Mouse (Mus musculus): ENCODE data around the gene Padi4. TPM values are rescaled to one million over a fixed set of nuclear protein-coding genes. Genes with fewer than 3 reads are reported as not detected.

Padi4 gene
- polyA plus RNA-seq, 1 experiment from 2014 or later: 0.08 TPM

DNA sequence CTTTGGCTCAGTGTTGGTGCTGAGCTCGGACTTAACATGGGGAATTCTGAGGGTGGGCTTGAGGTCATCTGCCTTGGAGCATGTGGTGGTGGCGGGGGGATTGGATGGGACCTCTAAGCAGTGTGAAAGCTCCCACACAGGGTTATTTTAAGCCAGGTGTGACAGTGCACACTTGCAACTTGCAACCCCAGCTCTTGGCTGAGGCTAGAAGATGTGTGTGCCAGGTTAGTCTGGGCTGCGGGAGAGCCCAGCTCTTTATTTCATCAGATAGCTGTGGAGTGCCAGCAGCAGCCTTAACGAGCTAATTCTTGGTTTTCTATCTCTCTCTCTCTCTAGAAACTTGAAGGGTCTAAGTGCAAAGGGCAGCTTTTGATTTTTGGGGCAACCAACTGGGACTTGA, 66.4 kb downstream of the Padi4 start:
- no peak overlapping the region for H3K27ac ChIP-seq
- no peaks in the 10 kb centered on the region for H3K9me3 ChIP-seq (replicated peaks)
- H3K4me3 ChIP-seq: no peak overlapping the region
- 87% methylated on average over 4 of the region's 4 CpGs for WGBS
- DNase-seq (ENCODE audit: low spot score): no peak
- H3K4me1 ChIP-seq: peaks cover 56% of the 10 kb centered on the region
- H3K36me3 ChIP-seq: peaks cover 97% of the 10 kb centered on the region
- H3K27me3 ChIP-seq (ENCODE audit: low read depth, poor library complexity, severe bottlenecking): no peaks in the 10 kb centered on the region

DNA sequence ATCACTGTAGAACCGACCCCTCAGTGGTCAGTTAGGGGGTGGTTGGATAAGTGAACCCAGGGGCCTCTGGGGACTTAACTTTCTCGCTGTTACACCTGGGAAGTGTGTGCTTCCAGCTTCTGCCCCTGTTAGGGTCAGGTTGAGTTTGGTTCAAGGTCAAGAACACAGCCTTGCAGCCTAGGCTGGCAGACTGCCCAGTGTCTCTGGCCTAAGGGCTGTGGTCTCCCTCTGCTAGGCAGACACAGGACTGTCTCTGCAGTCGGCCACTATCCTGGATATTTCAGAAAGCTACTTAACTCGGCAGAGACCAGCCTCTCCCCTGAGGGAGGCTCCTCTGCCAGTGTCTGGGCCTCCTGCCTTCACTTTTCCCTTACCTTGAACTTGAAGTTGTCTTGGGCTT, 69.9 kb downstream of the Padi4 start:
- peak overlapping the region; percentile 100 for H3K27ac ChIP-seq
- peaks cover 69% of the 10 kb centered on the region for H3K4me1 ChIP-seq
- H3K27me3 ChIP-seq (ENCODE audit: low read depth, poor library complexity, severe bottlenecking): peaks cover 7% of the 10 kb centered on the region
- 57% methylated on average over 4 of the region's 4 CpGs for WGBS
- no peaks in the 10 kb centered on the region for H3K9me3 ChIP-seq (replicated peaks)
- peak overlapping the region; percentile 80 for H3K4me3 ChIP-seq
- peaks cover 62% of the 10 kb centered on the region for H3K36me3 ChIP-seq
- no peak for DNase-seq (ENCODE audit: low spot score)

DNA sequence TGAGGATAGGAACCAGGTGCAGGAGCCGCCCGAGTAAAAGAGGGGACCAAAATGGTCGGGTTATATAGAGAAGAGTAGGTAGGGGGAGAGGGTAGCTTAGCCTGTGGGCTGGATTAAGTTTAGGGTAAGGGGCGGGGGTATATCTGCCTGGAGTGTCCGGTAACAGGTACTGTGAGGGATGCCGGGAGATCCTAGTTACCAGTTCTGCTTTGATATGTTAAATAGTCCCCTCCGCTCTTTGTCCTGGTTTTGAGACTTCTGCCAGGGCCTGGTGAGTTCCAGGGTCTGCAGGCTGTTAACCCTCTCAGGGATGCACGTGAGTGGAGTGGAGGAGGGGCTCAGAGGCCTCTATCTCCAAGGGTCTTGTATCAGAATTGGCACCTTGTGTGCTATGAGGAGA, 70.4 kb downstream of the Padi4 start:
- 9% methylated on average over 8 of the region's 8 CpGs for WGBS
- Histone ChIP-seq H3K4me3 (peak overlapping the region; percentile 80), H3K27ac (peak overlapping the region; percentile 100), H3K27me3 (ENCODE audit: low read depth, poor library complexity, severe bottlenecking) (peaks cover 12% of the 10 kb centered on the region), H3K4me1 (peaks cover 65% of the 10 kb centered on the region), H3K36me3 (peaks cover 57% of the 10 kb centered on the region), H3K9me3 (replicated peaks) (no peaks in the 10 kb centered on the region)
- DNase-seq (ENCODE audit: low spot score): peak; percentile 49

DNA sequence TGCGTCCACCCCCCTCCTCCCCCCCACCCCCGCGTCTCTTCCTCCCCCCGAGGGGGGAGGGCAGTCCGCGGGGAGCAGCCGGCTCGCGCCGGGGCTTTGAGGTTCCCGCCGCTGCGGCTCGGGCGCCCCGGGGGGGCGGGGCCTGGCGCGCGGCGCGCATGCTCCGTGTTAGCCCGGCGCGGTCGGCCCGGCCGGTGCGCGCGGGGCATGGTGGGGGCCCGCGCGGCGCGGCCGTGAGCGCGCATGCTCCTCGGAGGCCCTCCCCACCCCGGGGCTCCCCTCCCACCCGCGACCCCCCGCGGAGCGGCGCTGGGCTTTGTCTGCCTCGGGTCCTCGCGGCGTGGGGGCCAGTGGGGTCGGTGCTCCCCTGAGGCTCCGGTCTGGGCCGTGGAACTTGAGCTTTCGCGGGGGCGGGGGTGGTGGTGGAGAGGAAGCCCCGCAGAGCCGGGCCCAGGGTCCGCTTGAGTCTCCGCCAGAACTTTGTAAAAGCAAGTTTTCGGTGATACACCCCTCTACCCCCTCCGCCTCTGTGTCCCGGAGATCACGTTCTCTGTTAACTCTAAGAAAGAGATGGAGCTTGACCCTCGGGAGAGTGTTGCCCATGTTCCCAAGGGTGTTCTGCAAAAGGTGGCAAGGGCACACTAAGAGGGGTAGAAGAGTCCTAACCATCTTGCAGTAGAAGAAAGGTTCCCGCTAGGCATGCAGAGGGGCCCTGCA, 71.3 kb downstream of the Padi4 start:
- H3K27ac ChIP-seq: peak overlapping the region; percentile 100
- no peaks in the 10 kb centered on the region for H3K9me3 ChIP-seq (replicated peaks)
- peaks cover 21% of the 10 kb centered on the region for H3K27me3 ChIP-seq (ENCODE audit: low read depth, poor library complexity, severe bottlenecking)
- peak overlapping the region; percentile 80 for H3K4me3 ChIP-seq
- peaks cover 56% of the 10 kb centered on the region for H3K4me1 ChIP-seq
- under 1% methylated on average over 61 of the region's 68 CpGs for WGBS
- H3K36me3 ChIP-seq: peaks cover 48% of the 10 kb centered on the region
- DNase-seq (ENCODE audit: low spot score): peak; percentile 89

DNA sequence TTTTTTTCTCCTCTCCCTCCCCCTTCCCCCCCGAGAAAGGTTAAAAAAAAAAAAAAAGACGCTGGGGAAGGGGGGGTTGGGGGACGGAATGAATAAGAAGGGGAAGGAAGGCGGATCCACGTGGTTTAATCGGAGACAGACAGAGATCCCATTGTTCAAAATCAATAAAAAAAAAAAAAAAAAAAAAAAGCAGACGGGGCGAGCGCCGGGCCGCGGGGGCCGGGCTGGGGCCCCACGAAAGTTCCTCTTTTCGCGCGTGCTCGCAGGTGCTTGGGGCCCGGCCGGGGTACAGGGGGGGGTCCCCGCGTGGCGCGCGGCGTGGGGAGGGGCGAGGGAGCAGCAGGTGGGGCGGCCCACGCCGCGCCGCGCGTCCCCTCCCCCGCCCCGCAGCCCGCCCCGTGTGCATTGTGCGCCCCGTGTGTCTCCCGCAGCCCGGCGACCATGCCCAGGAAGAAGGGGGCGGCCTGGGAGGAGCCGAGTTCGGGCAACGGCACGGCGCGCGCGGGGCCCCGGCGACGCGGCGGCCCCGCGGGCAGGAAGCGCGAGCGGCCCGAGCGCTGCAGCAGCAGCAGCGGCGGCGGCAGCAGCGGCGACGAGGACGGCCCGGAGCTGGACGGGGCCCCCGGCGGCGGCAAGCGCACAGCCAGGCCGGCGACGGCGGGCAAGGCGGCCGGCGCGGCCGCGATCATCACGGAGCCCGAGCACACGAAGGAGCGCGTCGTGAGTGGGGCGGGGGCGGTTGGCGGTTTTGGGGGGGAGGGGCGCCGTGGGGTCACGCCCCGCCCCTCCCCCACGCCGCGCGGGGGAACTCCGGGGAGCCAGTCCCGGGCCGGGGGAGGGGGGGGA, 72.1 kb downstream of the Padi4 start:
- H3K9me3 ChIP-seq (replicated peaks): no peaks in the 10 kb centered on the region
- H3K27ac ChIP-seq: peak overlapping the region; percentile 100
- DNase-seq (ENCODE audit: low spot score): peak; percentile 65
- H3K27me3 ChIP-seq (ENCODE audit: low read depth, poor library complexity, severe bottlenecking): peaks cover 21% of the 10 kb centered on the region
- peaks cover 56% of the 10 kb centered on the region for H3K4me1 ChIP-seq
- H3K4me3 ChIP-seq: peak overlapping the region; percentile 80
- 9% methylated on average over 97 of the region's 107 CpGs for WGBS
- H3K36me3 ChIP-seq: peaks cover 40% of the 10 kb centered on the region

DNA sequence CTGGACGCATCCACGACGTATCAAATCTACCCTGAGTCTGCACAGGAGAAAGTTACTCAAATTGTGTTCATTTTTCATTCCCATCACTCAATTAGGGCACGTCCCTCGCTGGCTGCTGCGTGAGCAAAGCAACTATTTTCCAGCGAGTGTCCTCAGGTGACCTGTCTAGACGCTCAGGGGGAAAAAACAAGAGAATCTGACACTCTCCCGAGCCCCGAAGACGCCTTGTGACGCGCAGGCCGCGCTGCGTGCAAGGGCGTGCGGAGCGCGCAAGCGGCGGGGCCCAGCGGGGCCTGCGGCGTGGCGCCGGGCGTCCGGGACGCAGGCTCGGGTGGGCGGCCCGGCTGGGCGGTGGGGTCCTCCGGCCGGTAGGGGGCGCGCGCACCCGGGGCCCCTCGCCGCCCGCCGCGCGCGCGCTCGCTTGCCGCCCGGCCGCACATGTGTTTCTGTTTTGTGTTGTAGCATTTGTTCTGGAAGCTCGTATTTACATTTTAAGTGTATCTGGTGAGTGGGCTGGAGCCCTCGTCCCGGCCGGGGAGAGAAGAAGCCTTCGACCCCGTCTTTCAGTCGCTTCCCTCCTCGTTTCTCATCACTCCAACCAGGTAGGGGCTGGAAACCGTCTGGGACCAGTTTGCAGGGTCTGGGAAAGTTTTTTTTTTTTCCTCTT, 72.9 kb downstream of the Padi4 start:
- H3K27ac ChIP-seq: peak overlapping the region; percentile 100
- H3K9me3 ChIP-seq (replicated peaks): no peaks in the 10 kb centered on the region
- peak overlapping the region; percentile 80 for H3K4me3 ChIP-seq
- 2% methylated on average over 61 of the region's 61 CpGs for WGBS
- H3K36me3 ChIP-seq: peaks cover 32% of the 10 kb centered on the region
- DNase-seq (ENCODE audit: low spot score): peak; percentile 94
- H3K4me1 ChIP-seq: peaks cover 54% of the 10 kb centered on the region
- H3K27me3 ChIP-seq (ENCODE audit: low read depth, poor library complexity, severe bottlenecking): peaks cover 21% of the 10 kb centered on the region

DNA sequence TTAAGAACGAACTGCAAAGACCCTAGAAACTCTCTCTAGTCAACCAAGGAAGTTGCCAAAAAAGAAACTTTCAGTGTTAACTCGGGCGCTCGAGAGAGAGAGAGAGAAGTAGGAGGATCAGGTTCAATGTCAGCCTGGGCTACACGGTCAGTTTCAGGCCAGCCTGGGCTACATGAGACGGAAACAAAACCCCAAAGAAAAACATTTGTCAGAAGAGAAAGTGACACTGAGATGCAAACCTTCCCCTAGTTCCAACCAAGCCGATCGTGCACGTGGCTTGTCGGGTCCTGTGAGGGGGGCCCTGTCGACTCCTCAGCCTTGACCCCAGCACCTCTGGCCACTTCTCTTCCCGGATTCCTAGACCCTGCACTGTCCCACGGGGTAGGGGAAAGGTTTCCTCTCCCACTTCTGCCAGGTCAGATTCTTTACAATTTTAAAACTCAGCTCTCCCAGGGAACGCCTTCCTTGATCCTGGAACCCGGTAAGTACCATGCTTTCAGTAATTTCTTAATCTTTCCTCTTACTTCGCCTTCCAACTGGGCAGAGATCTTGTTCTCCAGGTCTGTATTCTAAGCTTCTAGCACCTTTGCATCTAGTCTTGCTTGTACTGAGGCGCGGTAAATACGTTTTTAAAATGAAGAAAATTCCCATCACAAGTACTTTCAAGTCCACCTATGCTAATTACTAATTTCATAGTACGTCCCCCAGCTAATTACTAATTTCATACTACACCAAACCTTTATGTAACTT, 73.6 kb downstream of the Padi4 start, which contains the start of gene Rcc2:
Gene Rcc2, plus strand, starts transcription at position 273 of the 750 bp plus-strand sequence.
- Histone ChIP-seq H3K4me1 (peaks cover 47% of the 10 kb centered on the region), H3K27me3 (ENCODE audit: low read depth, poor library complexity, severe bottlenecking) (peaks cover 21% of the 10 kb centered on the region), H3K36me3 (peaks cover 25% of the 10 kb centered on the region), H3K4me3 (peak within 1 kb of the TSS; percentile 80), H3K27ac (peak within 1 kb of the TSS; percentile 100), H3K9me3 (replicated peaks) (no peaks in the 10 kb centered on the region)
- WGBS: 5% methylated on average over 20 of the region's 20 CpGs
- DNase-seq (ENCODE audit: low spot score): peak; percentile 55

DNA sequence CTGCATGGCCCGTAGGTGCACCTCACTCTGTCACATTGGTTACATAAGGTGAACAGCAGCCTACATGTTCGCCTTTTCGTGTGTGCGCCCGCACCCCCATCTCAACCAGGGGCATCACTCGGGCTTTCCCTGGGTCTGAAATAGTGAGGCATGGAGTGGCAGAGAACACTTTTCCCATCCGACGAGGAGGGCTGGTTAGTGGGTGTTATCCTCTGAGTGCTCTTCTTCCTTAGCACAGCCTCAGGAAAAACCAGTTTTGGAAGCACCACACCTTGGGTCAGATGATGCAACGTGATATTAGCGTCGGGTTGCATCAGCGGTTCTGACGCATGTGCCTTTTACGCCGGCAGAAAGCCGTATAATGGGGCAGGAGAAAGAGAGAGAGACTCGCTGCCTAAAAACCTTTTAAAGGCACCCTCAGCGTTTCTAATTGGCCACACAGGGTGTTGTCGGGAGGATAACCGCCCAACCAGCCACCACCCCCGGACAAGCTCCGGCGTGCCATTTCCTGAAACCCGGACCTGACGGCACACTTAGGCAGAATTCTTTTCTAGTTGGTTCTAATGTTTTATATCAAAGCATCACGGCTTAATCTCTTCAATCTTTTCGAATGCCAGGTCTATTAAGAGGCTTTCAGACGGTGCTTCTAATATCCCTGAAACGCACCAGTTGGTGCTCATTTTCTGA, 74.5 kb downstream of the Padi4 start:
- 6% methylated on average over 29 of the region's 29 CpGs for WGBS
- Histone ChIP-seq H3K27me3 (ENCODE audit: low read depth, poor library complexity, severe bottlenecking) (peaks cover 21% of the 10 kb centered on the region), H3K4me1 (peaks cover 46% of the 10 kb centered on the region), H3K36me3 (peaks cover 16% of the 10 kb centered on the region), H3K9me3 (replicated peaks) (no peaks in the 10 kb centered on the region), H3K4me3 (peak overlapping the region; percentile 80), H3K27ac (peak overlapping the region; percentile 100)
- DNase-seq (ENCODE audit: low spot score): peak; percentile 67

Small RNA genes within 50 kb of the gene (microRNA-seq; reads per million reads assigned to microRNA genes)
- not detected for gene Gm25951

Other genes with a start within 250 kb of the Padi4 start
- 13.2 and 17.1 TPM in 2 replicates for gene Arhgef10l, start 108.2 kb downstream of the Padi4 start, polyA plus RNA-seq (2016; fragmentation: Nextera tagmentation; extraction: Ambion mirVana)
- 70.6 and 95.2 TPM in 2 replicates for gene Rcc2, start 73.7 kb downstream of the Padi4 start, polyA plus RNA-seq (2016; fragmentation: Nextera tagmentation; extraction: Ambion mirVana)
- not detected in 2 replicates for gene Padi6, start 31.6 kb downstream of the Padi4 start, polyA plus RNA-seq (2016; fragmentation: Nextera tagmentation; extraction: Ambion mirVana)
- 1.3 and 1.5 TPM in 2 replicates for gene Padi3, start 36.4 kb upstream of the Padi4 start, polyA plus RNA-seq (2016; fragmentation: Nextera tagmentation; extraction: Ambion mirVana)
- gene Padi1, start 71.5 kb upstream of the Padi4 start, polyA plus RNA-seq (2016; fragmentation: Nextera tagmentation; extraction: Ambion mirVana): 0.36 and 0.44 TPM in 2 replicates
- gene Padi2, start 132.1 kb upstream of the Padi4 start, polyA plus RNA-seq (2016; fragmentation: Nextera tagmentation; extraction: Ambion mirVana): 0.05 and 0.33 TPM in 2 replicates
- gene Sdhb, start 187.0 kb upstream of the Padi4 start, polyA plus RNA-seq (2016; fragmentation: Nextera tagmentation; extraction: Ambion mirVana): 428 and 436 TPM in 2 replicates
- gene Atp13a2, start 212.6 kb upstream of the Padi4 start, polyA plus RNA-seq (2016; fragmentation: Nextera tagmentation; extraction: Ambion mirVana): 33.9 and 44.0 TPM in 2 replicates
- gene Mfap2, start 236.2 kb upstream of the Padi4 start, polyA plus RNA-seq (2016; fragmentation: Nextera tagmentation; extraction: Ambion mirVana): 444 and 521 TPM in 2 replicates